Mouse (Mus musculus): ENCODE measurements around the gene Olfr114. TPM values are rescaled to one million over a fixed set of nuclear protein-coding genes. Genes with fewer than 3 reads are reported as not detected.

Gene Olfr114
- not detected in 2 replicates for polyA plus RNA-seq (2012; rRNA removed)

DNA sequence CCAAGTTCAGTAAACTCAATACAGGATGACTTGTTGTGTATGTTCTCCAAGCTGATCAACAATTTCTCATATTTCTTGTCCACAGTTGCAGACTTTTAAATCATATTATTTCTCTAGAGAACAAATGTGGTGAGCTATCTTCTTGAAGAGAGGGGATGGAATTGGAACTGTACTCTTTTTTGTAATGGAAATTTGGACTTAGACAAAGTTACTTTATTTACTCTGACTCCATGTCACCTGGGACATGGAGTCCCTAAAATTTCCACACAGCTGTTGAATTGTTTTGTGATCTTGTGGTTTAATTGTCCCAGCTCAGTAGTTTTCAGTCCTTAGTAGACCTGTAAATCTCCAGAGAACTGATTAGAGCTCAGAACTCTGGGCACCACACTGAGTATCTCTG lies at the start of gene Olfr114:
Gene Olfr114, minus strand, starts transcription at position 101 of the 400 bp plus-strand sequence.

DNA sequence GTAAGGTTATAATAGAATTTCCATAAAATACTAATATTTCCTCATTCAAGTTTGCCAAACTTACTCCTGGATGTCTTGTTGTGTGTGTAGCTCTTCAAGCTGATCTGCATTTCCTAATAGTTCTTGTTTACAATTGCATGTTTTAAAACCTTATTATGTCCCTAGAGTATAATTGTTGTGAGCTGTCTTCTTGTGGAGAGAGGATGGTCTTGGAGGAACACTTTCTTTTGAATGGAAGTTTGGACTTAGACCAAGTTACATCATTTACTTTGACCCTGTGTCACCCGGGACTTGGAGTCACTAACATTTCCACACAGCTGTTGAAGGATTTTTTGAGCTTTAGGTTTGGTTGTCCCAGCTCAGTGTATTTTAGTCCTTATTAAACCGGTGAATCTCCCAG lies 34.5 kb upstream of the Olfr114 start, which contains the start of the genes Olfr115 and Olfr116:
Gene Olfr115, minus strand, starts transcription at position 101 of the 400 bp plus-strand sequence.
Gene Olfr116, minus strand, starts transcription at position 191 of the 400 bp plus-strand sequence.

DNA sequence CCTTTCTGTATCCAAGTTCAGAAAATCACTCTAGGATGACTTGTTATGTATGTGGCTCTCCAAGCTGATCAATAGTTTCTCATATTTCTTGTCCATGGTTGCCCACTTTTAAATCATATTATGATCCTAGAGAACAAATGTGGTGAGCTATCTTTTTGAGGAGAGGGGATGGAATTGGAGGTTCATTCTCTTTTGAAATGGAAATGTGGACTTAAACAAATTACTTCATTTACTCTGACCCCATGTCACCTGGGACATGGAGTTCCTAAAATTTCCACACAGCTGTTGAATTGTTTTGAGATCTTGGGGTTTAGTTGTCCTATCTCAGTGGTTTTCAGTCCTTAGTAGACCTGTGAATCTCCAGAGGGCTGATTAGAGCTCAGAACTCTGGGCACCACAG lies 15.0 kb downstream of the Olfr114 start, which contains the start of gene Olfr113:
Gene Olfr113, minus strand, starts transcription at position 101 of the 400 bp plus-strand sequence.

DNA sequence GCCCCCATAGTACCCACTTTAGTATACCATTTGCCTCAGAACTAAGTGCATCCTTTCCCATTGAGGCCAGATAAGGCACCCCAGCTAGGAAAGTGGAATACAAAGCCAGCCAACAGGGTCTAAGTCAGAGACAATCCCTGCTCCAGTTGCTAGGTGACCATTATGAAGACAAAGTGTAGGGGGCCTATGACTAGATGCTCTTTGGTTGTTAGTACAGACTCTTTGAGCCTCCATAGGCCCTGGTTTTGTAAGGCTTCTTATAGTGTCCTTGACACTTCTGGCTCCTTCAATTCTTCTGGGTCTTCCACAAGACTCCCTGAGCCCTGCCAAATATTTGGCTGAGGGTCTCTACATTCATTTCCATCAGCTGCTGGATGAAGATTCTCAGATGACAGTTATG lies 23.2 kb downstream of the Olfr114 start, which contains the start of gene Olfr112:
Gene Olfr112, minus strand, starts transcription at position 101 of the 400 bp plus-strand sequence.

Other genes with a start within 250 kb of the Olfr114 start
- not detected in 2 replicates for gene Olfr104-ps, start 233.2 kb downstream of the Olfr114 start, polyA plus RNA-seq (2012; rRNA removed)
- not detected in 2 replicates for gene Olfr105-ps, start 213.7 kb downstream of the Olfr114 start, polyA plus RNA-seq (2012; rRNA removed)
- not detected in 2 replicates for gene Olfr106-ps, start 202.3 kb downstream of the Olfr114 start, polyA plus RNA-seq (2012; rRNA removed)
- gene Olfr107, start 193.5 kb downstream of the Olfr114 start, polyA plus RNA-seq (2012; rRNA removed) = not detected in 2 replicates
- gene Olfr108, start 147.3 kb downstream of the Olfr114 start, polyA plus RNA-seq (2012; rRNA removed) = not detected in 2 replicates
- not detected in 2 replicates for gene Olfr109, start 133.8 kb downstream of the Olfr114 start, polyA plus RNA-seq (2012; rRNA removed)
- 0.02 TPM in 1 of 2 replicates, not detected in the other for gene H2-M2, start 109.2 kb downstream of the Olfr114 start, polyA plus RNA-seq (2012; rRNA removed)
- gene Olfr110, start 100.3 kb downstream of the Olfr114 start, polyA plus RNA-seq (2012; rRNA removed) = not detected in 2 replicates
- 0.03 and 0.06 TPM in 2 replicates for gene Olfr111, start 84.7 kb downstream of the Olfr114 start, polyA plus RNA-seq (2012; rRNA removed)
- not detected in 2 replicates for gene Olfr112, start 23.3 kb downstream of the Olfr114 start, polyA plus RNA-seq (2012; rRNA removed)
- not detected in 2 replicates for gene Olfr113, start 15.1 kb downstream of the Olfr114 start, polyA plus RNA-seq (2012; rRNA removed)
- gene Olfr115, start 34.4 kb upstream of the Olfr114 start, polyA plus RNA-seq (2012; rRNA removed) = not detected in 2 replicates
- gene Olfr116, start 34.5 kb upstream of the Olfr114 start, polyA plus RNA-seq (2012; rRNA removed) = not detected in 2 replicates
- not detected in 2 replicates for gene Olfr117, start 71.0 kb upstream of the Olfr114 start, polyA plus RNA-seq (2012; rRNA removed)
- gene Olfr118, start 74.2 kb upstream of the Olfr114 start, polyA plus RNA-seq (2012; rRNA removed) = not detected in 2 replicates
- gene Olfr119, start 103.8 kb upstream of the Olfr114 start, polyA plus RNA-seq (2012; rRNA removed) = not detected in 2 replicates
- not detected in 2 replicates for gene Olfr120, start 129.1 kb upstream of the Olfr114 start, polyA plus RNA-seq (2012; rRNA removed)
- not detected in 2 replicates for gene Olfr121, start 156.1 kb upstream of the Olfr114 start, polyA plus RNA-seq (2012; rRNA removed)
- not detected in 2 replicates for gene Olfr122, start 175.9 kb upstream of the Olfr114 start, polyA plus RNA-seq (2012; rRNA removed)
- not detected in 2 replicates for gene Olfr123, start 200.8 kb upstream of the Olfr114 start, polyA plus RNA-seq (2012; rRNA removed)
- gene Olfr124, start 207.1 kb upstream of the Olfr114 start, polyA plus RNA-seq (2012; rRNA removed) = not detected in 2 replicates
- not detected in 2 replicates for gene Olfr125, start 240.2 kb upstream of the Olfr114 start, polyA plus RNA-seq (2012; rRNA removed)